Mouse (Mus musculus) left cerebral cortex, adult 11 months (tissue): ENCODE measurements around the gene Smim9.
"Not testable (repeated sequence)": the region's sequence is repeated elsewhere in the genome, so short reads cannot be mapped to it uniquely, and the experiment has no call there.

Experiments used
- DNase-seq: peaks from one replicate; pipeline ENCODE4 v3.0.0; 2022; ENCODE audit warnings: low spot score

Smim9 gene

GRCm38 (mm10) chrX:75163670-75164069 is at the start of gene Smim9:
Smim9 (minus strand) TSS chrX:75163770.
- DNase-seq: no peak

GRCm38 (mm10) chrX:75155576-75156243 is 7.9 kb downstream of the Smim9 start:
- DNase-seq: no peak

- no peak for DNase-seq
Observed at GRCm38 (mm10) chrX:75152249-75152648, 11.3 kb downstream of the Smim9 start.

- no peak for DNase-seq
Observed at GRCm38 (mm10) chrX:75150304-75150703, 13.3 kb downstream of the Smim9 start.

- DNase-seq: no peak
Observed at GRCm38 (mm10) chrX:75148414-75148813, 15.2 kb downstream of the Smim9 start.

- not testable (repeated sequence) for DNase-seq
Observed at GRCm38 (mm10) chrX:75143124-75143555, 20.4 kb downstream of the Smim9 start.

GRCm38 (mm10) chrX:75138182-75138581 is 25.4 kb downstream of the Smim9 start:
- DNase-seq: no peak

GRCm38 (mm10) chrX:75137729-75138128 is 25.8 kb downstream of the Smim9 start:
- no peak for DNase-seq

GRCm38 (mm10) chrX:75136938-75137337 is 26.6 kb downstream of the Smim9 start:
- no peak for DNase-seq

- peak; percentile 34 for DNase-seq
Observed at GRCm38 (mm10) chrX:75130467-75131160, 33.0 kb downstream of the Smim9 start, which contains the start of gene Mpp1. Mpp1 (minus strand) TSS chrX:75131016.

- DNase-seq: no peak
Observed at GRCm38 (mm10) chrX:75129474-75129873, 34.1 kb downstream of the Smim9 start.

- no peak for DNase-seq
Observed at GRCm38 (mm10) chrX:75128333-75128980, 35.1 kb downstream of the Smim9 start.

GRCm38 (mm10) chrX:75126893-75127292 is 36.7 kb downstream of the Smim9 start:
- no peak for DNase-seq

GRCm38 (mm10) chrX:75125606-75126005 is 38.0 kb downstream of the Smim9 start:
- no peak for DNase-seq

GRCm38 (mm10) chrX:75115550-75115949 is 48.0 kb downstream of the Smim9 start:
- no peak for DNase-seq

- no peak for DNase-seq
Observed at GRCm38 (mm10) chrX:75102293-75102692, 61.3 kb downstream of the Smim9 start.

- no peak for DNase-seq
Observed at GRCm38 (mm10) chrX:75098799-75099198, 64.8 kb downstream of the Smim9 start.

- DNase-seq: no peak
Observed at GRCm38 (mm10) chrX:75096163-75096770, 67.3 kb downstream of the Smim9 start.
